Mouse (Mus musculus): ENCODE data around the gene Pgk2.
"Not testable (repeated sequence)": the region's sequence is repeated elsewhere in the genome, so short reads cannot be mapped to it uniquely, and the experiment has no call there.

Pgk2 gene

GRCm38 (mm10) chr17:40208540-40208939, at the start of gene Pgk2:
Pgk2 (minus strand) TSS chr17:40208640.
- DNase-seq (ENCODE audit: low spot score in 2 of 2): no peak

GRCm38 (mm10) chr17:40252487-40252886, 44.0 kb upstream of the Pgk2 start:
- no peak for DNase-seq (ENCODE audit: low spot score in 2 of 2)

GRCm38 (mm10) chr17:40242135-40242534, 33.7 kb upstream of the Pgk2 start, which contains the start of gene Crisp3:
Crisp3 (minus strand) TSS chr17:40242288.
- no peak for DNase-seq (ENCODE audit: low spot score in 2 of 2)

- DNase-seq (ENCODE audit: low spot score in 2 of 2): not testable (repeated sequence)
These were observed 6.6 kb downstream of the Pgk2 start for GRCm38 (mm10) chr17:40201803-40202202.

- DNase-seq (ENCODE audit: low spot score in 2 of 2): not testable (repeated sequence)
These were observed 18.2 kb downstream of the Pgk2 start for GRCm38 (mm10) chr17:40190192-40190591.

GRCm38 (mm10) chr17:40157729-40158359, 50.6 kb downstream of the Pgk2 start:
- DNase-seq (ENCODE audit: low spot score in 2 of 2): not testable (repeated sequence)
